Mouse (Mus musculus): ENCODE measurements around the gene Prim2. TPM values are rescaled to one million over a fixed set of nuclear protein-coding genes. Genes with fewer than 3 reads are reported as not detected.

Gene Prim2
- polyA plus RNA-seq, 1 experiment = 38.4 TPM

DNA sequence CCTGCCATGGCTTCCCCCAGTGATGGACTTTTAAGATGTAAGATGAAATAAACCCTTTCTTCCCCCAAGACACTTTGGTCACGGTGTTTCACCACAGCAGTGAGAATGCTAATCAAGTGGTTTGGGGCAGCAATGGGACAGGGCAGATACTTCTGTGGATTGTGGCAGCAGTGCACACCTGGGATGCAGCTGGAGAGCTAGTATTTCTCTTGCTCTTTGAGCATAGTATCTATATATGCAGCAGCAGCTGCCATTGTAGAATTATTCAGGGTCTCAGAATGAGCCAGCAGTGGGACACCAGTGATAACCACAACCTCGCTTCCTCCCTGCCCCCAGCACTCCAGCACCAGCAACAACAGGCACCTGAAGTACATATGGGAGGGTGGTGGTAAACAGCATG lies 233.4 kb downstream of the Prim2 start:
- no peak overlapping the region for H3K27ac ChIP-seq (ENCODE audit: insufficient read depth, low read length)
- H3K9ac ChIP-seq (ENCODE audit: low read depth, poor library complexity, severe bottlenecking) = no peak overlapping the region
- H3K36me3 ChIP-seq (ENCODE audit: control insufficient read depth, insufficient read depth, low read length, poor library complexity, severe bottlenecking) = no peaks in the 10 kb centered on the region
- H3K4me3 ChIP-seq (ENCODE audit: low read depth, low read length) = no peak overlapping the region
- H3K27me3 ChIP-seq (ENCODE audit: control insufficient read depth, insufficient read depth, low read length, poor library complexity, severe bottlenecking) = no peaks in the 10 kb centered on the region
- peaks cover 3% of the 10 kb centered on the region; the same call in 1 of the 2 replicates for H3K9me3 ChIP-seq (replicated peaks; ENCODE audit: control insufficient read depth, insufficient read depth, low read length, poor library complexity, severe bottlenecking)
- TF ChIP-seq EP300 (IDR thresholded peaks at IDR 0.05; ENCODE audit: insufficient read depth, low read depth, low read length) = no peak
- no peaks in the 10 kb centered on the region for H3K4me1 ChIP-seq (ENCODE audit: control insufficient read depth, insufficient read depth, low read length)

Other genes starting within 250 kb of the Prim2 start
- 43.6 and 46.8 TPM in 2 replicates for gene Rab23, start 50.1 kb upstream of the Prim2 start, polyA plus RNA-seq (2011; ENCODE audit: insufficient read depth, insufficient read length, low read depth, missing spikeins)
- gene Bag2, start 88.0 kb upstream of the Prim2 start, polyA plus RNA-seq (2011; ENCODE audit: insufficient read depth, insufficient read length, low read depth, missing spikeins) = 14.6 and 17.1 TPM in 2 replicates
- gene Zfp451, start 144.8 kb upstream of the Prim2 start, polyA plus RNA-seq (2011; ENCODE audit: insufficient read depth, insufficient read length, low read depth, missing spikeins) = 72.4 and 73.2 TPM in 2 replicates
- gene Bend6, start 238.0 kb upstream of the Prim2 start, polyA plus RNA-seq (2011; ENCODE audit: insufficient read depth, insufficient read length, low read depth, missing spikeins) = 5.4 and 6.9 TPM in 2 replicates
- 287 and 296 TPM in 2 replicates for gene Dst, start 238.4 kb upstream of the Prim2 start, polyA plus RNA-seq (2011; ENCODE audit: insufficient read depth, insufficient read length, low read depth, missing spikeins)

Data from ES-Bruce4 (cell line).